Mouse (Mus musculus) forebrain, embryonic 14.5 days (tissue): Measurements from ENCODE around the gene Grik3. TPM values are rescaled to one million over a fixed set of nuclear protein-coding genes. Genes with fewer than 3 reads are reported as not detected.

Source experiments
- ATAC-seq: fragments of 200-750 bp; cut with Nextera tagmentation; 2 replicates; pipeline ENCODE4 v1.8.0; 2017; ENCODE audit warnings: mild to moderate bottlenecking, moderate library complexity
- DNase-seq: peaks from one replicate; pipeline ENCODE4 v3.0.0-alpha.2; 2015; ENCODE audit warnings: low spot score
- H3K27ac ChIP-seq: fragments of 300-500 bp; sonication (generic); 2 replicates; pipeline ENCODE4 v1.5.1; 2014; ENCODE audit warnings: low read depth, mild to moderate bottlenecking, control low read depth, low read length, moderate library complexity
- H3K27me3 ChIP-seq: fragments of 300-500 bp; sonication (generic); replicated peaks from 2 replicates; pipeline ENCODE4 v1.6.1; 2014; ENCODE audit warnings: low read length, control low read depth, mixed read lengths; ENCODE audit not compliant: control insufficient read depth, insufficient read depth
- H3K36me3 ChIP-seq: fragments of 300-500 bp; sonication (generic); 2 replicates; pipeline ENCODE4 v1.6.1; 2014; ENCODE audit warnings: low read length, control low read depth; ENCODE audit not compliant: control insufficient read depth, insufficient read depth
- H3K4me1 ChIP-seq: fragments of 300-500 bp; sonication (generic); 2 replicates; pipeline ENCODE4 v1.6.1; 2014; ENCODE audit warnings: antibody characterized with exemption, low read length, control low read depth; ENCODE audit not compliant: control insufficient read depth, insufficient read depth
- H3K4me2 ChIP-seq: fragments of 300-500 bp; sonication (generic); 2 replicates; pipeline ENCODE4 v1.6.1; 2014; ENCODE audit warnings: mild to moderate bottlenecking, control low read depth, low read length
- H3K4me3 ChIP-seq: fragments of 300-500 bp; sonication (generic); 2 replicates; pipeline ENCODE4 v1.5.1; 2014; ENCODE audit warnings: low read depth, low read length, control low read depth
- H3K9ac ChIP-seq: fragments of 300-500 bp; sonication (generic); 2 replicates; pipeline ENCODE4 v1.6.1; 2014; ENCODE audit warnings: mild to moderate bottlenecking, low read length, control low read depth, moderate library complexity
- H3K9me3 ChIP-seq: fragments of 300-500 bp; sonication (generic); replicated peaks from 2 replicates; pipeline ENCODE4 v1.6.1; 2016; ENCODE audit warnings: low read length, control low read depth, mixed read lengths; ENCODE audit not compliant: control insufficient read depth
- WGBS: fragments of 180-500 bp; shearing (Covaris S2); extraction: QIAGEN DNeasy Blood & Tissue Kit; methylation state at CpG from one replicate; pipeline ENCODE4 v1.1.7; 2014; 5-methylcytosine and 5-hydroxymethylcytosine counted together
- polyA plus RNA-seq: library from polyadenylated mRNA; unstranded; fragments of >200 nt; fragmentation: Nextera tagmentation; extraction: Ambion mirVana; gene quantifications from 2 replicates; pipeline ENCODE4 v1.2.1, GENCODE M21; 2014

The Grik3 gene
- polyA plus RNA-seq, 1 experiment from 2014 or later: 4.3 TPM

GRCm38 (mm10) chr4:125729305-125730220, 239.1 kb downstream of the Grik3 start:
- peak overlapping the region; percentile 30; the same call in 1 of the 2 replicates for H3K9ac ChIP-seq
- peak overlapping the region; percentile 8; the same call in 1 of the 2 replicates for H3K4me3 ChIP-seq
- peaks cover 15% of the 10 kb centered on the region for H3K4me1 ChIP-seq
- H3K36me3 ChIP-seq: no peaks in the 10 kb centered on the region
- H3K27me3 ChIP-seq: peaks cover 36% of the 10 kb centered on the region
- ATAC-seq (peak; percentile 52; the same call in 1 of the 2 replicates), DNase-seq (peak; percentile 66)
- no peak overlapping the region for H3K27ac ChIP-seq
- H3K9me3 ChIP-seq: no peaks in the 10 kb centered on the region
- 3% methylated on average over 38 of the region's 38 CpGs for WGBS
- peak overlapping the region; percentile 46 for H3K4me2 ChIP-seq

DNA sequence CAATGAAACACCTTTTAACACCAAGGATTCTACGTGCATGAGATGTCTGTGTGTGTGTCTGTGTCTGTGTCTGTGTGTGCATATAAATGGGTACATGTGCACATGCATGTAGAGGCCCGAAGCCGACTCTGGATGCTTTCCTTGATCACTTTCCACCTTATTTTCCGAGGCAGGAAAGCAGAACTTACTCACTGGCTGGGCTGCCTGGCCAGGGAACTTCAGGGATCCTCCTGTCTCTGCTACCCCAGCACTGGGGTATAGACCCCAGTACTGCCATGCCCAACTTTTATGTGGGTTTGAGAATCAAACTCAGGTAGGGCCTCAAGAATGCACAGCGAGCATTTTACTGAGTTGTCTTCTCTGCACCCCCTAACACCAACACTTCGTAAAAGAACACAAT, 240.3 kb downstream of the Grik3 start:
- WGBS: 78% methylated on average over 6 of the region's 6 CpGs
- H3K4me1 ChIP-seq: peaks cover 15% of the 10 kb centered on the region
- H3K9me3 ChIP-seq: no peaks in the 10 kb centered on the region
- no peak for DNase-seq
- ATAC-seq: no peak
- H3K27me3 ChIP-seq: peaks cover 36% of the 10 kb centered on the region
- H3K4me2 ChIP-seq: no peak overlapping the region
- H3K27ac ChIP-seq: no peak overlapping the region
- H3K36me3 ChIP-seq: no peaks in the 10 kb centered on the region
- no peak overlapping the region for H3K4me3 ChIP-seq
- H3K9ac ChIP-seq: no peak overlapping the region

GRCm38 (mm10) chr4:125736783-125737182, 246.3 kb downstream of the Grik3 start:
- Histone ChIP-seq H3K4me3 (no peak overlapping the region), H3K27ac (no peak overlapping the region), H3K4me2 (no peak overlapping the region), H3K9ac (no peak overlapping the region), H3K4me1 (no peaks in the 10 kb centered on the region), H3K36me3 (no peaks in the 10 kb centered on the region), H3K9me3 (no peaks in the 10 kb centered on the region), H3K27me3 (0 out of 2 replicates have a peak, but pooled peaks cover 2% of the 10 kb centered on the region)
- WGBS: 20% methylated on average over 4 of the region's 4 CpGs
- DNase-seq (no peak), ATAC-seq (no peak)

DNA sequence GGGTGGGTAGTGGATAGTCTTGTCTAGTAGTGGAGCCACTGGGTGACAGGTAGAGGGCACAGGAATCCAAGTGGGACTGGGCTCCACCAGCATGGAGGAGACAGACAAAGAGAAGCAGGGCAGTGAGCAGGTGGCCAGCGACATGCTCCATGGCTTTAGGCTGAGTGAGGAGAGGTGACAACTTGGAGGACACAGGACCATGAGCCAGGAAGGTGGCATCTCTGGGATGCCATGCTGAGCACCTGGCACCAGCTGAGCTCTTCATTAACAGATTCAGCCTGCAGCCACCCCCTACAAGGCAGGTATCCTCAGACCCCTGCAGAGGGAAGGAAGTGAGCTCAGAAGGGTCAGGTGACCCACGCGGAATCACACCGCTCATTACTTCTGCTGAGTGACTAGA, 248.3 kb downstream of the Grik3 start:
- DNase-seq (no peak), ATAC-seq (no peak)
- Histone ChIP-seq H3K4me2 (no peak overlapping the region), H3K9ac (no peak overlapping the region), H3K4me1 (no peaks in the 10 kb centered on the region), H3K27ac (no peak overlapping the region), H3K36me3 (no peaks in the 10 kb centered on the region), H3K4me3 (no peak overlapping the region), H3K27me3 (no peaks in the 10 kb centered on the region), H3K9me3 (no peaks in the 10 kb centered on the region)
- 88% methylated on average over 4 of the region's 4 CpGs for WGBS

- WGBS: 58% methylated on average over 16 of the region's 16 CpGs
- no peak overlapping the region for H3K4me2 ChIP-seq
- no peaks in the 10 kb centered on the region for H3K27me3 ChIP-seq
- no peak; the same call in 1 of the 2 replicates for ATAC-seq
- no peaks in the 10 kb centered on the region for H3K9me3 ChIP-seq
- peak; percentile 41 for DNase-seq
- no peak overlapping the region for H3K4me3 ChIP-seq
- H3K36me3 ChIP-seq: no peaks in the 10 kb centered on the region
- no peak overlapping the region for H3K9ac ChIP-seq
- H3K4me1 ChIP-seq: no peaks in the 10 kb centered on the region
- no peak overlapping the region for H3K27ac ChIP-seq
Observed at GRCm38 (mm10) chr4:125742162-125742571, 251.7 kb downstream of the Grik3 start.

DNA sequence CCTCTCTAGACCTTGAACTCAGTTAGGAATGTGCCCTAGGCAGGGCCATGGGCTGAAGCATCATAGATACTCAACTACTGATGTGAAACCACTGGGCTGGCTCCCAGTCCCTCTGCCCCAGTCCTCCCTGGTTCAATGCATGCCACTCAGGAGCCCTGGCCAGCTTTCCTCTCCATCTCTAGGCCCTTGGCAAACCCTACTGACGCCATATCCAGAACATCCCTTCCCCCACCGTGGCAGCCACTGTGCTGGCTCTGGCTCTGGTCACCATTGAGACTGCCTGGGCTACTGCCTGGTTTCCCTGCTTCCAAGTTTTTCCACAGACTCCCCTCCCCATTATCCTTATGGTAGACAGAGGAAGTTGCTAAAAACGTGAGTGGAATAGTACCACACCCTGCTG, 255.4 kb downstream of the Grik3 start:
- DNase-seq (no peak), ATAC-seq (no peak)
- Histone ChIP-seq H3K36me3 (no peaks in the 10 kb centered on the region), H3K9ac (no peak overlapping the region), H3K27ac (no peak overlapping the region), H3K4me2 (no peak overlapping the region), H3K4me1 (no peaks in the 10 kb centered on the region), H3K27me3 (no peaks in the 10 kb centered on the region), H3K9me3 (no peaks in the 10 kb centered on the region), H3K4me3 (no peak overlapping the region)
- 59% methylated on average over 3 of the region's 3 CpGs for WGBS

DNA sequence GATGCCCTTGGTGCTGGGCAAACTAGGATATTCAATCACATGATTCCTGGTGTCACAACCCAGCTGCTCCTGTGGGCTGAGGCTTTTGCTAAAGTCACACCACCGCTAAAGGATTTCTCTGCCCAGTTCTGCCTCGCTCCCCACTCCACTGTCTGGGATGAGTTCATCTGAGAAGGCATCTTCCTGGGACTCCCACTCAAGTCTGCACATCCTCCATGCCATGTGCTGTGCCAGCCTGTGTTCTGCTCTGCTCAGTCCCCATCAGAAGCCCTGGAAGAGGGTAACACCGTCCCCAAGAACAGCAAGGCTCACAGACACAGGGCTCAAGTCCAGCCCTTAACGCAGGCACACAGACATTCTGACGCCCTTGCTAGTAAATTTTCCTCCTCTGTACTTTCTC, 265.9 kb downstream of the Grik3 start:
- no peak overlapping the region for H3K9ac ChIP-seq
- 0 out of 2 replicates have a peak, but pooled peaks cover 3% of the 10 kb centered on the region for H3K9me3 ChIP-seq
- H3K27ac ChIP-seq: no peak overlapping the region
- H3K4me1 ChIP-seq: no peaks in the 10 kb centered on the region
- DNase-seq (no peak), ATAC-seq (no peak)
- H3K4me2 ChIP-seq: no peak overlapping the region
- H3K27me3 ChIP-seq: no peaks in the 10 kb centered on the region
- no peaks in the 10 kb centered on the region for H3K36me3 ChIP-seq
- H3K4me3 ChIP-seq: no peak overlapping the region
- WGBS: 88% methylated on average over 5 of the region's 5 CpGs

- no peaks in the 10 kb centered on the region for H3K36me3 ChIP-seq
- no peaks in the 10 kb centered on the region for H3K9me3 ChIP-seq
- 83% methylated on average over 4 of the region's 4 CpGs for WGBS
- DNase-seq (no peak), ATAC-seq (no peak)
- H3K9ac ChIP-seq: no peak overlapping the region
- H3K27me3 ChIP-seq: no peaks in the 10 kb centered on the region
- H3K4me3 ChIP-seq: no peak overlapping the region
- no peak overlapping the region for H3K4me2 ChIP-seq
- no peak overlapping the region for H3K27ac ChIP-seq
- no peaks in the 10 kb centered on the region for H3K4me1 ChIP-seq
Observed at GRCm38 (mm10) chr4:125760326-125760725, 269.8 kb downstream of the Grik3 start.

DNA sequence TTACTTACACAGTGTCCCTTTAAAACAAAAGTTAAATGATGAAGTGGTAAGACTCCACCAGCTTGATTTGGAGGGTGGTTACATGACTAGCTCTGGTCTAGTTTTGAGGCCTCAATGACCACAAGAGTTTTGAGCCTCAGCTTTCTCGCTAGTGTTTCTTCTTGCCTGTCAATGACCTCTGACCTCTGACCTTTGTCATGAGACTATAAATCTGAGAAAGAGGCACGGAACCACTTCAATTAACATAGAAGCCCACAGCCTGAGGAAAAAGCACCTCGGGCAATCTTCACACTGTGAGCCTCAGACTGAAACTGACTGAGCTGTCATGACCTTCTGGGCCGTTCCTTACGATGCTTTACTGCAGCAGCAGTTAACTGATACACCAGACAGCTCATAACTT, 272.6 kb downstream of the Grik3 start:
- DNase-seq (no peak), ATAC-seq (no peak)
- H3K27ac ChIP-seq: no peak overlapping the region
- H3K9ac ChIP-seq: no peak overlapping the region
- H3K4me3 ChIP-seq: no peak overlapping the region
- H3K9me3 ChIP-seq: no peaks in the 10 kb centered on the region
- no peaks in the 10 kb centered on the region for H3K36me3 ChIP-seq
- WGBS: 58% methylated on average over 5 of the region's 5 CpGs
- H3K27me3 ChIP-seq: no peaks in the 10 kb centered on the region
- no peak overlapping the region for H3K4me2 ChIP-seq
- no peaks in the 10 kb centered on the region for H3K4me1 ChIP-seq
